Mouse (Mus musculus) embryonic facial prominence, embryonic 11.5 days (tissue): ENCODE data around the gene Pcna. TPM values are rescaled to one million over a fixed set of nuclear protein-coding genes. Genes with fewer than 3 reads are reported as not detected.
"Not testable (repeated sequence)": the region's sequence is repeated elsewhere in the genome, so short reads cannot be mapped to it uniquely, and the experiment has no call there.

Source experiments
- ATAC-seq: fragments of 200-750 bp; cut with Nextera tagmentation; replicated peaks from 2 replicates; pipeline ENCODE4 v1.8.0; 2017; ENCODE audit warnings: low read depth; ENCODE audit not compliant: insufficient number of reproducible peaks, low FRiP score, low TSS enrichment
- DNase-seq: peaks from one replicate; pipeline ENCODE4 v3.0.0-alpha.2; 2015; ENCODE audit warnings: low spot score
- H3K27ac ChIP-seq: fragments of 300-500 bp; sonication (generic); replicated peaks from 2 replicates; pipeline ENCODE4 v1.5.1; 2014; ENCODE audit warnings: mild to moderate bottlenecking, low read depth, low read length, control low read depth
- H3K27me3 ChIP-seq: fragments of 300-500 bp; sonication (generic); 2 replicates; pipeline ENCODE4 v1.6.1; 2014; ENCODE audit warnings: mild to moderate bottlenecking, low read length, moderate library complexity, mixed read lengths; ENCODE audit not compliant: control insufficient read depth, insufficient read depth
- H3K36me3 ChIP-seq: fragments of 300-500 bp; sonication (generic); replicated peaks from 2 replicates; pipeline ENCODE4 v1.6.1; 2014; ENCODE audit warnings: low read depth, mild to moderate bottlenecking, low read length, moderate library complexity, mixed read lengths; ENCODE audit not compliant: control insufficient read depth, insufficient read depth
- H3K4me1 ChIP-seq: fragments of 300-500 bp; sonication (generic); 2 replicates; pipeline ENCODE4 v1.6.1; 2014; ENCODE audit warnings: low read length, mixed read lengths; ENCODE audit not compliant: control insufficient read depth, insufficient read depth
- H3K4me2 ChIP-seq: fragments of 300-500 bp; sonication (generic); 2 replicates; pipeline ENCODE4 v1.6.1; 2014; ENCODE audit warnings: low read depth, mild to moderate bottlenecking, control low read depth, low read length, moderate library complexity
- H3K4me3 ChIP-seq: fragments of 300-500 bp; sonication (generic); 2 replicates; pipeline ENCODE4 v1.5.1; 2014; ENCODE audit warnings: low read depth, low read length, control low read depth
- H3K9ac ChIP-seq: fragments of 300-500 bp; sonication (generic); replicated peaks from 2 replicates; pipeline ENCODE4 v1.6.1; 2014; ENCODE audit warnings: mild to moderate bottlenecking, control low read depth, low read length
- H3K9me3 ChIP-seq: fragments of 300-500 bp; sonication (generic); replicated peaks from 2 replicates; pipeline ENCODE4 v1.6.1; 2016; ENCODE audit warnings: mild to moderate bottlenecking, low read length, inconsistent platforms, mixed read lengths; ENCODE audit not compliant: control insufficient read depth
- WGBS: fragments of 180-500 bp; shearing (Covaris S2); extraction: QIAGEN DNeasy Blood & Tissue Kit; methylation state at CpG from one replicate; pipeline ENCODE4 v1.1.7; 2014; 5-methylcytosine and 5-hydroxymethylcytosine counted together
- polyA plus RNA-seq: library from polyadenylated mRNA; unstranded; fragments of >200 nt; fragmentation: Nextera tagmentation; extraction: Ambion mirVana; gene quantifications from 2 replicates; pipeline ENCODE4 v1.2.1, GENCODE M21; 2014

Pcna gene
- polyA plus RNA-seq, 1 experiment from 2014 or later = 425 TPM

DNA sequence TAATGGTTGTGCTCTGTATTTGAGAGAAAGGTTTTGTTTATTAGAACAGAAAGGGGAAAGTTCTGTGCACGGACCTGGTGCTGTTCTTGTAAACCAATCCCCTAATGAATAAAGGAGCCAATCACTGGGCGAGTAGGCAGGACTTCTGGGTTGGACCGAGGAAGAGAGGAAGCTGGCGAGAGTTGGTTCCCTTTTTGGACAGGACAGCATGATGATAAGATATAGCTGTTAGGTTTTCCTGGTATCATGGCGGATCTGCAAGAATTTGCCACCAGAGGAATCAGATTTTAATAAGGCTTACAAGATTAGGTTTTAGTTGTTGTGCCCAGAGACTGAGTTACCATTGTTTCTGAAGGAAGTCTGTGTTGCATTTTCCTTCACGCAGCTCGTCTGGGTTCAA is 36.1 kb upstream of the Pcna start:
- not testable (repeated sequence) for DNase-seq, ATAC-seq, H3K36me3 ChIP-seq, H3K9me3 ChIP-seq, H3K27me3 ChIP-seq, H3K9ac ChIP-seq, H3K27ac ChIP-seq, H3K4me1 ChIP-seq, H3K4me3 ChIP-seq, H3K4me2 ChIP-seq
- WGBS = 82% methylated on average over 5 of the region's 7 CpGs

DNA sequence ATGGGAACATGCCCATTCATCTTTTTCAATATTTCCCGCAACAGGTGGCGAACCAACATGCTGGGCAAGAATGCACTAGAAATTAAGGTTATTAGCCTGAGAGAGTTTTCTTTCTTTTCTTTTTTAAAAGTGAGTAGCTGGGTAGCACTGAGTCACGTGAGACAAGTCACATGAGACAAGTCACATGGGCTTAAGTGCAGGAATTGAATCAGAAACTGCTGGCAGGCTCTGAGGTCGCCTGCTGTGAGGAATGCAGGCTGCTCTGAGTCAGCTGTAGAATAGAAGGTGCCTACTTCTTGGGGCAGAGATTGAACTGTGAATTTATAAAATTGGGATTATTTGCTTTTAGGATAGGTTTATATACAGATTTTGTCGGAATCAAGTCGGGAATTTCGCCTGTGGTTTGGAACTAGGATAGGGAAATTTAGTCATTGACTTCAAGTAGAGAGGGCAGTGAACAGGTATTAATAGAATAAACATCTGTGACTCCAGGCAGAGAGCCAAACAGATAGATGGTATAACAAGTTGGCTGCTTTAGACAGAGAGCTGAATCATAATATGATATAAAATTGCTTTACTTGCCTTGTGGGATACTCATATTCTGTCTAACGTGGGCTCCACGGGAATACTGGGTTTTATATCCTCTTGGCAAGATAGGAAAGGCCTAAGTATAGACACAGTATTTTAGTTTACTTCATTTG is 33.4 kb upstream of the Pcna start:
- Histone ChIP-seq H3K4me2 (no peak overlapping the region), H3K36me3 (no peaks in the 10 kb centered on the region), H3K27ac (no peak overlapping the region), H3K9me3 (no peaks in the 10 kb centered on the region), H3K4me1 (peaks cover 3% of the 10 kb centered on the region; the same call in 1 of the 2 replicates), H3K27me3 (no peaks in the 10 kb centered on the region), H3K4me3 (no peak overlapping the region), H3K9ac (no peak overlapping the region)
- WGBS = 88% methylated on average over 9 of the region's 9 CpGs
- DNase-seq = no peak
- ATAC-seq = no peak

DNA sequence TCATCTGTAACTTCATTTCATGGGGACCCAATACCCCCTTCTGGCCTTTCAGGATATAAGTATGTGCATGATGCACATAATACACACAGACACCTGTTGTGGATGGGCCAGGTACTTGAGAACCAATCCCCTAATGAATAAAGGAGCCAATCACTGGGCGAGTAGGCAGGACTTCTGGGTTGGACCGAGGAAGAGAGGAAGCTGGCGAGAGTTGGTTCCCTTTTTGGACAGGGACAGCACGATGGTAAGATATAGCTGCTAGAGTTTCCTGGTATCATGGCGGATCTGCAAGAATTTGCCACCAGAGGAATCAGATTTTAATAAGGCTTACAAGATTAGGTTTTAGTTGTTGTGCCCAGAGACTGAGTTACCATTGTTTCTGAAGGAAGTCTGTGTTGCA is 32.6 kb upstream of the Pcna start:
- not testable (repeated sequence) for ATAC-seq, DNase-seq
- 93% methylated on average over 5 of the region's 5 CpGs for WGBS

DNA sequence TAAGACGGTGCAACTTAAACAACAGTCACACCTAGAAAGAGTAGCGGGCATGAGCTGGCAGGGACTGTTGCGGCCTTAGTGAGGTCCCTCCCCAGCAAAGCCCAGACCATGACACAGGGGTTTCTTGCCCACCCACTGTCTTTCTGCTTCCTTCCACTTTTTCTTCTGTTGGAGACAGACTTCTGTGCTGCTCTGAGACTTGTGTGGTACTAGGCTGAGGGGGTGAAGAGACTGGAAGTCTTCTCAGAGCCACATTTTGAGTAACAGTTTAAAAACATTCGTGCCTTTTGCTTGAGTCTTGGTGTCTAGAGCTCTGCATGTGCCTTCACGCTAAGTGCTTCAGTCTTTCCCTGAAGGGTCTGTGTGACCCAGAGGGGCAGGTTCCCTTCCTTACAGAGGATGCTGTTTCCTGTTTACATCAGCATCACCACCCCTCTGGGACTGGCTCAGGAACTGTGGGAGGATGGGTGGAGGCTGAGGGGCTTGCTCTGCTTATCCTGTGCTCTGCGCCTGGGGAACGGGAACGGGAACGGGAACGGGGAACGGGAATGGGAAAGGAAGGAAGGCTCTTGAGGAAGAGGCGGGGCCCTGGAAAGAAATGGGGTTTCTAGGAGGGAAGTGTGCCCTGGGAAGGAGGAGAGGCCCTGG is 31.5 kb upstream of the Pcna start:
- Histone ChIP-seq H3K4me2 (no peak overlapping the region), H3K36me3 (no peaks in the 10 kb centered on the region), H3K9me3 (no peaks in the 10 kb centered on the region), H3K4me3 (no peak overlapping the region), H3K9ac (no peak overlapping the region), H3K27me3 (no peaks in the 10 kb centered on the region), H3K4me1 (peaks cover 3% of the 10 kb centered on the region; the same call in 1 of the 2 replicates), H3K27ac (peak overlapping the region; percentile 41; the same call in 1 of the 2 replicates)
- no peak for ATAC-seq
- WGBS = 74% methylated on average over 12 of the region's 12 CpGs
- DNase-seq = peak; percentile 23

More for the DNA sequence above, 32.6 kb upstream of the Pcna start:
- not testable (repeated sequence) for H3K4me2 ChIP-seq, H3K9ac ChIP-seq, H3K36me3 ChIP-seq, H3K27me3 ChIP-seq, H3K9me3 ChIP-seq, H3K27ac ChIP-seq, H3K4me1 ChIP-seq, H3K4me3 ChIP-seq

DNA sequence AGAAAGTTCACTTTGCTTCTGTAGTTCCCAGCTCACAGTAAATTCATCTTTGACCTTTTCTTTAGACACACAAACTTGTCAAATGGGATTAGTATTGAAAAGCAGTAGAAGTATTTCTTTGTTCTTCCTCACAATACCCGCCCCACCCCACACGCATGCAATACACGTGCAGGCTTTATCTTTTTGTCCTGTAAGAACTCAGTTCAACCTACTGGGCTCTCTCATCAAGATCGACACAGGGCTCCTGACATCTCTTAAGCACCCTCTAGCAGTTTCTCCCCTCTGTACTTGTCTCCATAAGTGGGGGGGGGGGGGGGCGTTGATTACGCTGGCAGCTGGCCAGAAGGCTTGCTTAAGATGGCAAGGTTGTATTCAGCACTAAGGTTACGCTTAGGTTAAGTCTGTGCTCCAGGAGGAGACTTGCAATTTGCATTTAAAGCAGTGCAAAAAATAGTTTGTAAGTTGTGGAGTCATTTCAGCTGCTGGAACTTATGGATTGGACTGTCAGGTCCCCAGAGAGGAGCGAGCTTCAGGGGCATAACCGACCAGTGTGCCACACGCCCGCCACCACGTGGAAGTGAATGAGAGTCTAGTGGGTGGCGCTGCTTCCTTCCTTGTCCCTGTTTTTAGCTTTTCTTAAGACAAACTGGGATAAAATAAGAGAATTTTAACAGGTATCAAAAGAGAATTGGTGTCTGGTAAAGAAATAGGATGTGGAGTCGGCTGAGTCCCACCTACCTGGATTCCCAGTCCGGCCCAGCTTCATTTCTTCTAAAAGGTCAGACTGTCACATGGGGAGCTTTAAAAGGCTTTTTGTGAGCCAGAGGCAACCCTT is 30.3 kb upstream of the Pcna start:
- DNase-seq (peak; percentile 36), ATAC-seq (peak; percentile 61)
- Histone ChIP-seq H3K4me1 (peaks cover 3% of the 10 kb centered on the region; the same call in 1 of the 2 replicates), H3K9ac (no peak overlapping the region), H3K4me2 (no peak overlapping the region), H3K36me3 (no peaks in the 10 kb centered on the region), H3K27ac (no peak overlapping the region), H3K9me3 (no peaks in the 10 kb centered on the region), H3K27me3 (no peaks in the 10 kb centered on the region), H3K4me3 (no peak overlapping the region)
- WGBS = 66% methylated on average over 15 of the region's 15 CpGs

DNA sequence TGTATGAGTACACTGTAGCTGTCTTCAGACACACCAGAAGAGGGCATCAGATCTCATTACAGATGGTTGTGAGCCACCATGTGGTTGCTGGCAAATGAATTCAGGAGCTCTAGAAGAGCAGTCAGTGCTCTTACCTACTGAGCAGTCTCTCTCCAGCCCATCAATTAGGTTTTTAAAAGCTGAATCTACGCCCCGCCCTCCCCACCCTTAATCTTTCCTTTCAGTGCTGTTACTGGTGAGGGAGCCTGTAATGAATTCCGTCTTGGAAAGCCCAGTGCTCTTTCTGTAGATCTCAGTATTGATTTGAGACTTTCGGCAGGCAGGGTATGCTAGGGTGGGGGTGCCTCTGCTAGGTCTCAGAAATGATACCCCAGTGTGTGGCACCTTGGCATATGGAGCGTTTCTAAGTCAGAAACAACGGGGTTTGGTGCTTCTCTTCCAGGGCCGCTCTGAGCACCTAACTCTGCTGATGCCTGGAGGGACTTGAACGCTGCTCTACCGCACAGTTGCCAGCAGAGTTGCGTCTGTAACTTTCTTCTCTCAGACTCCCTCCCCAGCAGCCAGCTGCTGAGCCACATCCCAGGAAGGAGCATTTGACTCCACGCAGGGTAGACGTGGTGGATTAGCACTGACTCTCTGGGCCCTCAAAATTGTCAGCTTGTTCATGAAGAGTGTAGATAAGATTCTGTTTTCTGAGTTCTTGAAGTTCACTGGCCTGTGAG is 29.5 kb upstream of the Pcna start:
- DNase-seq (no peak), ATAC-seq (0 out of 2 replicates have a peak, but pooled peaks have one; percentile 30)
- no peaks in the 10 kb centered on the region for H3K36me3 ChIP-seq
- no peak overlapping the region for H3K27ac ChIP-seq
- H3K9me3 ChIP-seq = no peaks in the 10 kb centered on the region
- no peak overlapping the region for H3K4me2 ChIP-seq
- WGBS = 29% methylated on average over 12 of the region's 12 CpGs
- no peaks in the 10 kb centered on the region for H3K27me3 ChIP-seq
- peaks cover 3% of the 10 kb centered on the region; the same call in 1 of the 2 replicates for H3K4me1 ChIP-seq
- H3K9ac ChIP-seq = no peak overlapping the region
- H3K4me3 ChIP-seq = no peak overlapping the region

DNA sequence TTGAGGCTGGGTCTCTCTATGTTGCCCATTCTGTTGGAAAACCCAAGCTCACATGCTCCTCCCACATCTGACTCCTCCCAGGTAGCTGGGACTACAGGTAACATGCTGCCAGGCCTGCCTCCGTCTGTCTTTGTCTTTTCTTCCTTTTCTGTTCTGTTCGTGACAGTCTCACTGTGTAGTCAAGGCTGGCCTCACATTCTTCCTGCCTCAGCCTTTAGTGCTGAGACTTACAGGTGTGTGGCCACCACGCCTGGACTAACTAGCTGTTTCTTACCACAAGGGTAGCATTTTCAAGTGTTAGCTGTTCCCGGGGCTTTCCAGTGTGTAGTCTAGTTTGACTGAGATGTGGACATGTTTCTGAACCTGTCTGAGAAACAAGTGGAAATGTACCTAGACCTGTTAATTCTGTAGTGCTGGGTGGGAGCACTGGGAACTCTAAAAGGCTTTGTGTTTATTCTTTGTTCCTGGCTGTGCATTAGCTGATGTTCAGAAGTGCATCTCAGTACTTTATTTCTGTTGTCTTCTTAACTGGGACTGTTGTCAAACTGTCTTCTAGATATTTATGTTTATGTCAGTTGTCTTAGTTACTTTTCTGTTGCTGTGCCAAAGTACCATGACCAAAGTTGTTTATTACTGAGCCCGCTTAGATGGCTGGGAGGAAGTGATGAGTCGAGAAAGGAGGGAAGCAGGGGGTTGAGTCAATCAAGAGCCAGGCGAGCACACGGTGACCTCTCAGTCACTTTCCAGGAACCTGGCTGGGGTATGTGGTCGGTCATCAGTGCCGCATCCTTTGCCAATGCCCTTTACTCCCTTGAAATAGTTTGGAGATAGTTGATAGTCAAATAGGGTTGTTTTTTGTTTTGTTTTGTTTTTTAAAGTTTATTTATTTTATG is 28.7 kb upstream of the Pcna start:
- Histone ChIP-seq H3K4me3 (no peak overlapping the region), H3K27me3 (no peaks in the 10 kb centered on the region), H3K9me3 (no peaks in the 10 kb centered on the region), H3K4me2 (no peak overlapping the region), H3K4me1 (peaks cover 3% of the 10 kb centered on the region; the same call in 1 of the 2 replicates), H3K36me3 (no peaks in the 10 kb centered on the region), H3K27ac (no peak overlapping the region), H3K9ac (no peak overlapping the region)
- 56% methylated on average over 10 of the region's 10 CpGs for WGBS
- DNase-seq (no peak), ATAC-seq (no peak)
